Mouse (Mus musculus): ENCODE data around the gene Aknad1. TPM values are rescaled to one million over a fixed set of nuclear protein-coding genes. Genes with fewer than 3 reads are reported as not detected.

Aknad1 gene
- polyA plus RNA-seq, 1 experiment = 0.07 TPM

GRCm38 (mm10) chr3:108798375-108798774, 58.9 kb downstream of the Aknad1 start:
- no peak overlapping the region for H3K4me3 ChIP-seq (ENCODE audit: extremely low read depth, insufficient read depth, insufficient read length)
- H3K36me3 ChIP-seq (ENCODE audit: control insufficient read depth, insufficient read depth, low read length) = peaks cover 39% of the 10 kb centered on the region
- no peak for DNase-seq (ENCODE audit: low read depth in 1 of 2, low spot score in 2 of 2)
- no peaks in the 10 kb centered on the region for H3K27me3 ChIP-seq (ENCODE audit: control insufficient read depth, insufficient read depth, low read length)
- no peak overlapping the region for H3K27ac ChIP-seq (ENCODE audit: insufficient read depth, low read length)
- peaks cover 3% of the 10 kb centered on the region; the same call in 1 of the 2 replicates for H3K4me1 ChIP-seq (ENCODE audit: control insufficient read depth, insufficient read depth, insufficient read length)
- TF ChIP-seq CTCF (IDR thresholded peaks at IDR 0.05; ENCODE audit: extremely low read depth, insufficient read depth, insufficient read length, insufficient replicate concordance) = no peak
- TF ChIP-seq POLR2A (IDR thresholded peaks at IDR 0.05; ENCODE audit: low read depth, low read length) = no peak
- WGBS = 92% methylated on average over 2 of the region's 2 CpGs

DNA sequence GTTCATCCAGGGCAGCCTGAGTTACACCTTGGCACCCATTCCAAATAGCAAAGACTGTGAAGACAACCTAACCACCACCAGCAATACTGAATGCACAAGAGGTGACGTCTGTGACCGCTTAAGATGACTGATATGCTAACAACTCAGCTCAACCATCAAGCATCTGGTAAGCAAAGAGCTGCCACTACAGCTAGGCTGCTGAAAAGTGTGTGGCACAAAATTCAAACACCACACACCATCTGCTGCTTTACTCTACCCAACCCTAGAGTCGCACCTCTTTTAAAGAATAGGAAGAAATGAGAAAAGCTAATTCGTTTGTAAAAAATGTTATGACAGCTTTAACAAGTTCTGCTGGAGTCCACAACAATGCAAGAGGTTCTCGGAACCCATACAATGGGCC, 66.2 kb downstream of the Aknad1 start:
- no peak overlapping the region for H3K27ac ChIP-seq (ENCODE audit: insufficient read depth, low read length)
- H3K36me3 ChIP-seq (ENCODE audit: control insufficient read depth, insufficient read depth, low read length) = peaks cover 33% of the 10 kb centered on the region
- WGBS = 90% methylated on average over 5 of the region's 5 CpGs
- H3K4me3 ChIP-seq (ENCODE audit: extremely low read depth, insufficient read depth, insufficient read length) = no peak overlapping the region
- H3K4me1 ChIP-seq (ENCODE audit: control insufficient read depth, insufficient read depth, insufficient read length) = no peaks in the 10 kb centered on the region
- DNase-seq (ENCODE audit: low read depth in 1 of 2, low spot score in 2 of 2) = no peak
- H3K27me3 ChIP-seq (ENCODE audit: control insufficient read depth, insufficient read depth, low read length) = no peaks in the 10 kb centered on the region
- no peak for TF ChIP-seq POLR2A (IDR thresholded peaks at IDR 0.05; ENCODE audit: low read depth, low read length)
- TF ChIP-seq CTCF (IDR thresholded peaks at IDR 0.05; ENCODE audit: extremely low read depth, insufficient read depth, insufficient read length, insufficient replicate concordance) = no peak

GRCm38 (mm10) chr3:108810747-108811263, 71.3 kb downstream of the Aknad1 start:
- TF ChIP-seq POLR2A (IDR thresholded peaks at IDR 0.05; ENCODE audit: low read depth, low read length) (no peak), CTCF (IDR thresholded peaks at IDR 0.05; ENCODE audit: extremely low read depth, insufficient read depth, insufficient read length, insufficient replicate concordance) (no peak)
- 83% methylated on average over 4 of the region's 4 CpGs for WGBS
- Histone ChIP-seq H3K27ac (ENCODE audit: insufficient read depth, low read length) (no peak overlapping the region), H3K4me3 (ENCODE audit: extremely low read depth, insufficient read depth, insufficient read length) (no peak overlapping the region), H3K4me1 (ENCODE audit: control insufficient read depth, insufficient read depth, insufficient read length) (no peaks in the 10 kb centered on the region), H3K27me3 (ENCODE audit: control insufficient read depth, insufficient read depth, low read length) (no peaks in the 10 kb centered on the region), H3K36me3 (ENCODE audit: control insufficient read depth, insufficient read depth, low read length) (peaks cover 25% of the 10 kb centered on the region)
- no peak for DNase-seq (ENCODE audit: low read depth in 1 of 2, low spot score in 2 of 2)

DNA sequence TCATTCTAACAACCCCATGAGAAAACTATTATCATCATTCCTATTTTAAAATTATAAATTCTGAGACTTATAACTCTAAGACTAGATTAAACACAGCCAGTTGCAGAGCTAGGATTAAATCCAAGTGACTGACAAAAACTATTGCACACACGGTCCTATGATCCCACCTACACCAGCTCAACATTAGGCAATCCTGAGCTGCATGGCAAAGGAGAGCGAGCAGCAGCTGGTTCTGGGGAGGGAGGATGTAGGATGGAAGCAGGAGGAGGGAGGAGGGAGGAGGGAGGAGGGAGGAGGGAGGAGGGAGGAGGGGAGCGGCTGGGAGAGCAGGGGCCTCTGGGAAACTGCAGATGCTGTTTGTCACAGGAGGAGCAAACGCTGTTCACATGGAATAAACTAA, 76.2 kb downstream of the Aknad1 start:
- 92% methylated on average over 4 of the region's 4 CpGs for WGBS
- no peak for DNase-seq (ENCODE audit: low read depth in 1 of 2, low spot score in 2 of 2)
- no peaks in the 10 kb centered on the region for H3K27me3 ChIP-seq (ENCODE audit: control insufficient read depth, insufficient read depth, low read length)
- TF ChIP-seq POLR2A (IDR thresholded peaks at IDR 0.05; ENCODE audit: low read depth, low read length) = no peak
- no peak for TF ChIP-seq CTCF (IDR thresholded peaks at IDR 0.05; ENCODE audit: extremely low read depth, insufficient read depth, insufficient read length, insufficient replicate concordance)
- H3K4me1 ChIP-seq (ENCODE audit: control insufficient read depth, insufficient read depth, insufficient read length) = no peaks in the 10 kb centered on the region
- H3K27ac ChIP-seq (ENCODE audit: insufficient read depth, low read length) = no peak overlapping the region
- H3K4me3 ChIP-seq (ENCODE audit: extremely low read depth, insufficient read depth, insufficient read length) = no peak overlapping the region
- H3K36me3 ChIP-seq (ENCODE audit: control insufficient read depth, insufficient read depth, low read length) = peaks cover 38% of the 10 kb centered on the region

DNA sequence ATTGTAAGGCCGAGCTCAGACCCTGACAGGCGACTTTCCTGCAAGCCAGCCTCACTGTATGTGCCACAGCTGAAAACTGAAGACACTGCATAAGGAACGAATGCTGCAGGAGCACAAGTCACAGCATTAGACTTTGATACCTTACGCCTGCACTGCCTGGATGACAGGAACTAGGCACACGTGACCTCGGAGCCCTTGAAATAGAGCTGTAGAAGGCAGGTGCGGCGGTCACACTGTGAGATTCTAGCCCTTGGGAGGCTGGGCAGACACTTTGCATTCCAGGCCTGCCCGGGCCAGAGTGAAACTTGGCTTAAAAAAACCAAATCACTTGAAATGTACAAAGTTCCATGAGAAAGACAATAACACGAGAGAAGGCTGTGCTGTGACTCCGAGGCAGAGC, 91.0 kb downstream of the Aknad1 start:
- Histone ChIP-seq H3K27me3 (ENCODE audit: control insufficient read depth, insufficient read depth, low read length) (no peaks in the 10 kb centered on the region), H3K27ac (ENCODE audit: insufficient read depth, low read length) (no peak overlapping the region; the same call in 1 of the 2 replicates), H3K36me3 (ENCODE audit: control insufficient read depth, insufficient read depth, low read length) (peaks cover 11% of the 10 kb centered on the region), H3K4me1 (ENCODE audit: control insufficient read depth, insufficient read depth, insufficient read length) (peaks cover 8% of the 10 kb centered on the region; the same call in 1 of the 2 replicates), H3K4me3 (ENCODE audit: extremely low read depth, insufficient read depth, insufficient read length) (no peak overlapping the region)
- WGBS = 62% methylated on average over 11 of the region's 11 CpGs
- no peak for TF ChIP-seq POLR2A (IDR thresholded peaks at IDR 0.05; ENCODE audit: low read depth, low read length)
- TF ChIP-seq CTCF (IDR thresholded peaks at IDR 0.05; ENCODE audit: extremely low read depth, insufficient read depth, insufficient read length, insufficient replicate concordance) = no peak
- DNase-seq (ENCODE audit: low read depth in 1 of 2, low spot score in 2 of 2) = peak in 1 of 2 experiments; percentile 29

- WGBS = 79% methylated on average over 6 of the region's 6 CpGs
- DNase-seq (ENCODE audit: low read depth in 1 of 2, low spot score in 2 of 2) = no peak
- TF ChIP-seq POLR2A (IDR thresholded peaks at IDR 0.05; ENCODE audit: low read depth, low read length) (no peak), CTCF (IDR thresholded peaks at IDR 0.05; ENCODE audit: extremely low read depth, insufficient read depth, insufficient read length, insufficient replicate concordance) (no peak)
- Histone ChIP-seq H3K4me1 (ENCODE audit: control insufficient read depth, insufficient read depth, insufficient read length) (peaks cover 8% of the 10 kb centered on the region; the same call in 1 of the 2 replicates), H3K36me3 (ENCODE audit: control insufficient read depth, insufficient read depth, low read length) (peaks cover 8% of the 10 kb centered on the region; the same call in 1 of the 2 replicates), H3K27ac (ENCODE audit: insufficient read depth, low read length) (no peak overlapping the region), H3K27me3 (ENCODE audit: control insufficient read depth, insufficient read depth, low read length) (no peaks in the 10 kb centered on the region), H3K4me3 (ENCODE audit: extremely low read depth, insufficient read depth, insufficient read length) (no peak overlapping the region)
Measured at GRCm38 (mm10) chr3:108831750-108832149, 92.3 kb downstream of the Aknad1 start.

Other genes with a start within 250 kb of the Aknad1 start
- gene 1700013F07Rik, start 205.5 kb upstream of the Aknad1 start, polyA plus RNA-seq (2012; rRNA removed) = not detected in 2 replicates
- gene 5330417C22Rik, start 203.1 kb upstream of the Aknad1 start, polyA plus RNA-seq (2012; rRNA removed) = 2.2 and 2.5 TPM in 2 replicates
- 2.4 and 2.6 TPM in 2 replicates for gene Tmem167b, start 177.2 kb upstream of the Aknad1 start, polyA plus RNA-seq (2012; rRNA removed)
- gene Taf13, start 168.0 kb upstream of the Aknad1 start, polyA plus RNA-seq (2012; rRNA removed) = 1.2 and 1.3 TPM in 2 replicates
- 2.6 and 2.9 TPM in 2 replicates for gene Wdr47, start 148.4 kb upstream of the Aknad1 start, polyA plus RNA-seq (2012; rRNA removed)
- 21.4 and 29.2 TPM in 2 replicates for gene Clcc1, start 85.7 kb upstream of the Aknad1 start, polyA plus RNA-seq (2012; rRNA removed)
- 1.8 and 2.5 TPM in 2 replicates for gene Gpsm2, start 17.3 kb upstream of the Aknad1 start, polyA plus RNA-seq (2012; rRNA removed)
- 6.0 and 6.9 TPM in 2 replicates for gene Stxbp3, start 100.9 kb downstream of the Aknad1 start, polyA plus RNA-seq (2012; rRNA removed)
- gene Fndc7, start 150.3 kb downstream of the Aknad1 start, polyA plus RNA-seq (2012; rRNA removed) = 1.7 and 2.0 TPM in 2 replicates
- gene Prpf38b, start 172.1 kb downstream of the Aknad1 start, polyA plus RNA-seq (2012; rRNA removed) = 61.4 and 111 TPM in 2 replicates
- gene Henmt1, start 200.2 kb downstream of the Aknad1 start, polyA plus RNA-seq (2012; rRNA removed) = 0.33 and 0.54 TPM in 2 replicates
- not detected in 2 replicates for gene Gm9857, start 200.8 kb downstream of the Aknad1 start, polyA plus RNA-seq (2012; rRNA removed)

All from spleen, adult 2 months (tissue).